Mouse (Mus musculus) urinary bladder, postnatal 4 days (tissue): ENCODE data around the gene Prdm10.

Source experiments
- DNase-seq, 2 experiments: peaks; one replicate each; pipeline ENCODE4 v3.0.0; 2021 to 2022; ENCODE audit warnings: low spot score in 2 of 2

Prdm10 gene

GRCm38 (mm10) chr9:31262226-31263105 lies 17.9 kb upstream of the Prdm10 start:
- no peak for DNase-seq

DNA sequence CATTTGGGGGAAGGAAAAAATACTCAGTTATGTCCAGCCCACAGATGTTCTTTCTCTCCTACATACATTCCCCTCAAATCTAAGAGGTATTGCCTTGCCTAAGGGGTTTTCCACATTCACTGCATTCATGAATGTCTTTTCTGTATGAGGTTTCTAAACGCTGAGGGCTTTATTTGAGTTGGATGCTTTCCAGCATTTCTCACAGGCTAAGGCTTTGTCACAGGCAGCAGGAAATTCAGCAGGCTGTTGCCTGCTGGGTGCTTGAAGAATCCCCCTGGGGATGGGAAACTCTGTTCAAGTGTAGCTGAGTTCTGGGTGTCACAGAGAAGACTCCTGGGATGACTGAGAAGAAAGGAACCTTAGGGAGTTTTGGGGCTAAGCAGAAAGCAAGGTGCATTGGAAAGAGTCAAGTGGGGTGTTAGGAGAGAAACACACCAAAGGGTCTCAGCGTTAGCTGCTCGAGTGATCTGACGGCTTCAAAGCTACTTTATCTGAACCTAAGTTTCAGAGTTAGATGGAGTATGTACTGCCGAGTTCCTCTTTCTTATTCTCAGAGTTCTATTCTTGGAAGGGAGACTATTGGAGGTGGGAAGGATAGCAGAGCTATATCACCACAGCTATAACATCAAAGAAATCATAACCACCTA lies 14.2 kb upstream of the Prdm10 start:
- no peak for DNase-seq

- no peak for DNase-seq
These were observed 8.9 kb upstream of the Prdm10 start for GRCm38 (mm10) chr9:31271221-31272015.

GRCm38 (mm10) chr9:31272160-31272559 lies 8.2 kb upstream of the Prdm10 start:
- DNase-seq: no peak

DNA sequence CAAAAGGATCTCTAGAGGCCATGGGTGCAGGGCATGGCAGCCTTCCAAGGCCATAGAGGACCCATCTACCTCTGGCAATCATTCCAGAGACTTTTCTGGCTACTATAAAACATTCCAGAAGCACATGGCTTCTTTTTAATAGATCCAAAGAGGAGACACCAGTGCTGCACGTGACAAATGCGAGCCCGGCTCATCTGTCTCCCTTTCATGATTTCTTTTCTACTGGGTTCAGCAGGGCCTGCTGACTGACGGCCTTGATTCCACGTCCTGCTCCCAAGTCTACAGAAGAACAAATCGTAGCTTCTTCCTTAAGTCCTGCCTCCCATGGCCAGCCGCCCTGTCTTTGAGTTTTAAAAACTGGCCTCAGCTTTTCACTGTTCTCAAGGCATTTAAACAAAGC lies 1.7 kb upstream of the Prdm10 start:
- DNase-seq: no peak

- DNase-seq: no peak
These were observed 1.0 kb upstream of the Prdm10 start for GRCm38 (mm10) chr9:31279306-31279705.

- DNase-seq: no peak
These were observed 413 bp upstream of the Prdm10 start for GRCm38 (mm10) chr9:31279885-31280365.

DNA sequence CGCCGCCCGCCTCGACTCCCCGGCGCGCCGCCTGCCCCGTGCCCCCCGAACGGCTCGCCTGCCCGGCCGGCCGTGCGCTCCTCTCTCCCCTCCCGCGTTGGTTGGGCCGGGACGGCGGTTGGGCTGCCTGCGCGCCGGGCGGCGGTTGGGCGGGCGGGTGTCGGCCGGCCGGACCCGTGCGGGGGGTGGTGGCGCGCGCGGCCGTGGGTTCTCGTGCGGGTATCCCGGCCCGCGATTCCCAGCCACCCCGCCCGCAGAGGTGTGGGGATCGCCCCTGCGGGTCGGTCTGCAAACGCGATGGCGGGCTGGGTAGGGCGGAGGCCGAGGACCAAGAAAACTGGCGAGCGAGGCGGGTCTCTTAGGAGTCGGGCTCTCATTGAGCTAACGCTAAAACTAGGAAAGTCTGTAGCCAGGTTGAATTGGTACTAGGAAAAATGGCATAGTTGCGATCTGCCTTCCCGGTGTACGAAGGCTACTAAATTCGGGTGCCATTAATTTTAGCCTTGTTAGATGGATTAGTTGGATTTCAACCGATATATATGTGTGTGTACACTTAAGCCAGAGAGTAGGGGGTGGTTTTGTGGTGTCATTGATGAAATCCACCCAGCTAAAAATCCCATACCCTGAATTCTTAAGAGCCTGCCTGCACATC lies 799 bp downstream of the Prdm10 start:
- DNase-seq: peak; percentile 84 to 87

DNA sequence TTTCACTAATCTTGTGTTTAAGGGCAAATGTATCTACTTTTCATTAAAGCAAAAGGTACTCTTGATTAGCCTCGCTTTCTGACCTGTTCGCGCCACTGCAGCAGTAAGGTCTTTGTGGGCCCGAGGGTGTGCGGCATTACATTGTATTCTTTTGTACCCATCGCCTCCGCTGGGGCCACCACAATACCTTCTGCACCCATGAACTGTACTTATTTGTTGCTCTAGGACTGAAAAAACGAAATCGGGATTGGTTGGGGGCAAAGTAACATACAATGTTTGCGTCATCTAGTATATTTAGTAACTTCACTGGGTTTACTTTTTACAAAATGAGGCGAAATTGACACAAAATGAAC lies 1.3 kb downstream of the Prdm10 start:
- no peak for DNase-seq

DNA sequence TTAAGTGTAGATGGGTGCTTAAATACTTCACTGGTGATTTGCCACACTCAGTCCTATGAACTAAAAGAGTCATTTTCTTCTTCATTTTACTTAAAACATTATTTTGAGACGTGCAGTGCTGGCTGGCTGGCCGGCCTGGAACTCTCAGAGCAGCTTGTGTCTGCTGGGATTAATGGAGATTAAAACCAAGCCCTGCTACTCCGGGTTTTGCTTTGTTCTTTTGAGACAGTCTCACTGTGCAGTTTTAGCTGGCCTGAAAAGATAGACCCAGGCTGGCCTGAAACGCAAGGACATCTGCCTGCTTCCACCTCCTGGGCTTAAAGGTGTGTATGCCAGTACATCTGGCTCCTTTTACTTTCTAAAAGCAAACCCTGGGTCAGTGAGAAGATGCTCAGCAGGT lies 2.2 kb downstream of the Prdm10 start:
- no peak for DNase-seq

GRCm38 (mm10) chr9:31283044-31283443 lies 2.7 kb downstream of the Prdm10 start:
- no peak for DNase-seq

- DNase-seq: no peak
These were observed 3.6 kb downstream of the Prdm10 start for GRCm38 (mm10) chr9:31283911-31284310.

DNA sequence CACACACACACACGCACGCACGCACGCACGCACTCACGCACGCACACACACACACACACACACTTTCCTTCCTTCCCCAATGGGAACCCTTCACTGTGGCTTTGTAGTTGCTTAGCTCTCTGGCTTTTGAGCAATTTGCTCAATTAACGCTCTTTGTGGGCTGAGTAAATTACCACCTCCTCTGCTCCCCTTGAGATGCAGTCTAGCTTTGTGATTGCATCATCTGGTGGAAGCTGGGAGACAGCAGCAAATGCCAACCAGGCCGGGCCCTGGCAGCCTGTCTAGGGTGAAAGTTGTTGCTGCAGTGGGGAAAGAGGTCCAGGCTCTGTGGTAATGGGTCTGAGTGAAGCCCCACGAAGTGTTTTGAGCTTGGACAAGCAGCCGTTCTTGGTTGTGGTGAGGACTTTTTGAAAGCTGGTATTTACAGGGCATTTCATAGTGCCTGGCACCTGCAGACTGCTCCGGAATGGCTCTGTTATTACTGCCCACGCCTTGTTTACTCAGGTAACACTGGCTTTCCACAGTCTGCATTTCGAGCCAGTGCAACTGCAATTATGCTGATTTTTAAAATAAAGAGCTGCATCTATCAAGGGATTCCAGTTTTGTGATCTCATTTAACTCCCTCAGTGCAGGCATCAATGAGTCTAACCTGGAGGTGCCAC lies 10.0 kb downstream of the Prdm10 start:
- DNase-seq: no peak

- DNase-seq: no peak
These were observed 11.6 kb downstream of the Prdm10 start for GRCm38 (mm10) chr9:31291978-31292377.

GRCm38 (mm10) chr9:31293208-31293607 lies 12.9 kb downstream of the Prdm10 start:
- no peak for DNase-seq

DNA sequence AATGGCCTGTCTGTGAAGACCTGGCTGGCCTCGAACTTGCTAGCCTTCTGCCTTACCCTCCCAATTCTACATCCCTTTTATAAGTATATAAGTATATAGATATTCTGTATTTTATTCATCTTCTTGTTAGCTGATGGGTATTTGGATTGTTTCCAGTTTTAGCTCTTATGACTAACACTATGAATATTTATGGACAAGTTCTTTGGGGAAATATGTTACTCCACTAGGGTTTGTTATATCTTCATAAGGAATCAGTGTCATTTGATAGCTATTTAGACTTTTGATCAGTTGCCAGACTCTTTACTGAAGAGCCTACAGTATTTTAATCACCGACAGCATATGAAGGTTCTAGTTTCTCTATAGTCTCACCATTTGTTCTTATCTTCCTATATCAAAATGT lies 15.0 kb downstream of the Prdm10 start:
- no peak for DNase-seq

DNA sequence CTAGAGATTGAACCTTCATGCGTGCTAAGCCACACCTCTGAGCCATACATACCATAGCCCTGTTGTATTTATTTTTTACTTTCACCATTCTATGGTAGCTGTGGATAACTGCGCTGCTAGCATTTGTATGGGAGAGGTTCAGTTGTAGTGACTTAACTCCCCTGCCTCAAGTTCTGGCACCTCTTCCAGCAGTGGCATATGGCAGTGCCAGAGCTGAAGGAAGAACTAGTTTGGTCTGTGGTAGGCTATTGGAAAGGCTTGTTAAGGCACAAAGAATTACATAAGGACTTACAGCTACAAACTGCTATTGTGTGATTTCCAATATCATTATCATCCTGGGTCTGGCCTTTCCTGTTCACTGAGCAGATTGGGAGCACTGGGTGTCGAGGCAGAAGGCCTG lies 16.0 kb downstream of the Prdm10 start:
- DNase-seq: no peak

- DNase-seq: no peak
These were observed 18.4 kb downstream of the Prdm10 start for GRCm38 (mm10) chr9:31298751-31299150.

- no peak for DNase-seq
These were observed 20.2 kb downstream of the Prdm10 start for GRCm38 (mm10) chr9:31300525-31300924.

- DNase-seq: no peak
These were observed 20.8 kb downstream of the Prdm10 start for GRCm38 (mm10) chr9:31301107-31301506.
